Mouse (Mus musculus): ENCODE measurements around the gene Cttnbp2nl. TPM values are rescaled to one million over a fixed set of nuclear protein-coding genes. Genes with fewer than 3 reads are reported as not detected.

The Cttnbp2nl gene
- polyA plus RNA-seq, 1 experiment from 2014 or later, result 42.3 TPM

DNA sequence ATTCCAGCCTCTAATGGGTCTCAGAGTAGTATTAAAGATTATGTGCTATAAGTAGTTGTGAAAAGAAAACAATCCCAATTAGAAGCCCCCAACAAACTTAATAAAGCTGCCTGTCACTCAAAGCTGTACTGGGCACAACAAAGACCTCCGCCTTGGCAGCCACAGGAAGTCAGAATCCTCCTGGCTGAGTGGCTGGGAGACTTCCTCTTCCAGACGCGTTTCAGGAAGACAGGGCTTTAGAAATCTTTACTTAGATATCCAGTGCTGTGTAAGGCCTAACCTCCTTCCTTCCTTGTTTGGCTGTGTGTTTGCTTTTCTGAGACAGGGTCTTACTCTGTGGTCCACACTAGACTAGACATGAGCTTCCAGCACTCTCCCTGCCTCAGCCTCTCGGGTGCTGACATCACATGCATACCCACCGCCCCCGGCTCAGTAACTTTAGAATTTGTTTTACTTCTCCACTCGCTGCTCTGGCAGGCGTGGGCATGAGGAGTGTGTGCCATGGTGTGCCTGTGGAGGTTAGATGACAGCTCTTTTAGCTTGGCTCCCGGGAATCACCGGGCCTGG is 16.6 kb downstream of the Cttnbp2nl start:
- ATAC-seq (ENCODE audit: insufficient read depth) (peak; percentile 41; the same call in 1 of the 2 replicates), DNase-seq (peak; percentile 44)
- no peak overlapping the region for H3K4me2 ChIP-seq
- 74% methylated on average over 10 of the region's 10 CpGs for WGBS
- no peak overlapping the region for H3K4me3 ChIP-seq (ENCODE audit: low read depth, low read length)
- peak overlapping the region; percentile 43; the same call in 1 of the 2 replicates for H3K27ac ChIP-seq (ENCODE audit: low read depth)
- H3K27me3 ChIP-seq (ENCODE audit: insufficient read depth, low read length), result no peaks in the 10 kb centered on the region
- no peaks in the 10 kb centered on the region; the same call in 1 of the 2 replicates for H3K4me1 ChIP-seq (ENCODE audit: insufficient read depth)
- H3K9ac ChIP-seq, result no peak overlapping the region
- H3K9me3 ChIP-seq (ENCODE audit: low read depth, low read length), result no peaks in the 10 kb centered on the region
- H3K36me3 ChIP-seq (ENCODE audit: insufficient read depth), result peaks cover 75% of the 10 kb centered on the region
- TF ChIP-seq CTCF (IDR thresholded peaks at IDR 0.05; ENCODE audit: low read depth), result no peak

DNA sequence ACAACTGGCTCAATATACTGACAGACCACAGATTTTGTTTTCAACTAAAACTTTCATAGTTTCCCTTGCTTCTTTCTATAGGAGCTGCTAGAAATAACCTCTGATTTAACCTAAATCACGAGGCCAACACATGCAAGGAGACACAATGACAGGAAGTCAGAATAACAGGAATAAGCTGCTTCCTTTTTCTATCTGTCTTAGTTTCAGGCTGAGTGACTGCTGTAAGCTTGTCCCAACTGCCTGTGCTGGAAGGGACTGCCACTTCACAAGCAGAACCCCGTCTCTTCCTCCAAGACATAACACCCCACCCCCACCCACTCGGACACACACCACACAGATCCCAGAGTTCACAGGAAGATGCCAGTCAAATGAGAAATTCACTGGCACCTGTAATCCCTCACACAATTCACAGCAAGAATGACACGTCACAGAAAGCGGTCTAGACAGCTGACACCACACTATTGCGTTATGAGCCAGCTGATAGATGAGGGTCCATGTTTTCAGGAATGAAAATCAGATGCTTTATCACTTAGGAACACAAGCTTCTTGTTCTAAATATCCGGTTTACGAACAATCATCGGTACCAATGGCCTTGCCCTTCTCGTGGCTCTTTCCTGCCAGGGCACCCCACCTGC is 29.5 kb downstream of the Cttnbp2nl start:
- WGBS, result 62% methylated on average over 10 of the region's 10 CpGs
- Histone ChIP-seq H3K27me3 (ENCODE audit: insufficient read depth, low read length) (no peaks in the 10 kb centered on the region), H3K4me2 (no peak overlapping the region), H3K27ac (ENCODE audit: low read depth) (peak overlapping the region; percentile 85), H3K36me3 (ENCODE audit: insufficient read depth) (peaks cover 24% of the 10 kb centered on the region; the same call in 1 of the 2 replicates), H3K9ac (no peak overlapping the region), H3K9me3 (ENCODE audit: low read depth, low read length) (no peaks in the 10 kb centered on the region), H3K4me3 (ENCODE audit: low read depth, low read length) (no peak overlapping the region), H3K4me1 (ENCODE audit: insufficient read depth) (peaks cover 12% of the 10 kb centered on the region)
- DNase-seq (peak; percentile 51), ATAC-seq (ENCODE audit: insufficient read depth) (peak; percentile 33; the same call in 1 of the 2 replicates)
- TF ChIP-seq CTCF (IDR thresholded peaks at IDR 0.05; ENCODE audit: low read depth), result no peak

DNA sequence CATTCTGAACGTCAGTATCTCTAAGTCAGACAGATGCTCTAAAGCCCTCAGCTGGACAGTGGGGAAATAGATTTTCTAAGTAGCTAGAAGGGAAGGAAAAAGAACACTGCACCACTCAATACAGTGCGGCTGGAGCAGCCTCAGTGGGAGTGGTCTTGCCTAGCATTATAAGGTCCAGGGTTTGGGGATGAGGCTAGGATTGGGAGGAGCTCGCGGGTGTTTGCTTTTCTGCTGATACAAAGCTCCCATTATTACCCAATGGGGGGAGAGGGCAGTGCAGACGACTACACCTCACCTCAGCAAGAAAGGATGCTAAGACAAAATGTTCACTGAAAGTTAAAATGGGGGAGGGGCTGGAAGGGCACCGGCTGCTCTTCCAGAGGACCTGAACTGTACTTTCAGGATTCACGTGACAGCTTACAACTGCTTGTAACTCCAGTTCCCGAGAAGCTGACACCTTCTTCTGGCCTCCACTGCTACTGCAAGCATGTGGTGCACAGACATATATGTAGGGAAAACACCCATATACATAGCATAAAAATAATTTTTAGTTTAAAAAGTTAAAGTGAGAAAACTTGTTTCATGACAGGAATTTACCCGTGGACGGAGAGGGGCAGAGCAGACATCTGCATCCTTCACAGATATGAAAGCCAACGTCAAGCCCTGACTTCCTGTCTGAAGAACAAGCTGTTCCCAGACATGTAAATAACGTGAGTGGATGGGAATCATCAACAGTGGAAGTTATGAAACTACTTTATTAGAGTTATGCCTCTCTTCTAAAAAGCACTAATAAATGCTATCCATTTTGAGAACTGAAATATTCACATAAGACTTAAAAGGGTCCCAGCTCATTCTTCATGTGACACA is 32.9 kb downstream of the Cttnbp2nl start:
- 10% methylated on average over 12 of the region's 12 CpGs for WGBS
- Histone ChIP-seq H3K9ac (no peak overlapping the region), H3K4me2 (no peak overlapping the region), H3K36me3 (ENCODE audit: insufficient read depth) (0 out of 2 replicates have a peak, but pooled peaks cover 12% of the 10 kb centered on the region), H3K4me1 (ENCODE audit: insufficient read depth) (peaks cover 18% of the 10 kb centered on the region), H3K27me3 (ENCODE audit: insufficient read depth, low read length) (no peaks in the 10 kb centered on the region), H3K4me3 (ENCODE audit: low read depth, low read length) (no peak overlapping the region), H3K27ac (ENCODE audit: low read depth) (peak overlapping the region; percentile 60; the same call in 1 of the 2 replicates), H3K9me3 (ENCODE audit: low read depth, low read length) (no peaks in the 10 kb centered on the region)
- ATAC-seq (ENCODE audit: insufficient read depth), result peak; percentile 38
- DNase-seq, result peak; percentile 55
- TF ChIP-seq CTCF (IDR thresholded peaks at IDR 0.05; ENCODE audit: low read depth), result no peak

DNA sequence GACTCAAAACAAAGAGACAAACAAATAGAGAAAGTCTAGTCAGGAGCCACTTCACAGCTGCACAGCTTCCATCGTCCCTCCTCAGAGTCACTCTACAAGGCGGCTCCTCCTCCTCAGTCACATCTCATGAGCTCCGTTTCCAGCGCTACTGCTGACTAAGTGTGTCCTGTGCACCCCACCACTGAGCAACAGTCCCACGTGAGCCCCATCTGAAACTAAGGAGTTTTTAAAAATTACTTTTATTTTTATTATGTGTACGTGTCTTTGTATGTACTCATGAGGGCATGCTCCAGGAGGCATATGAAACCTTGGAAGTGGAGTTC is 34.2 kb downstream of the Cttnbp2nl start:
- no peak for ATAC-seq (ENCODE audit: insufficient read depth)
- no peak overlapping the region for H3K4me2 ChIP-seq
- no peak for TF ChIP-seq CTCF (IDR thresholded peaks at IDR 0.05; ENCODE audit: low read depth)
- no peaks in the 10 kb centered on the region for H3K27me3 ChIP-seq (ENCODE audit: insufficient read depth, low read length)
- no peak for DNase-seq
- WGBS, result 75% methylated on average over 6 of the region's 6 CpGs
- peaks cover 21% of the 10 kb centered on the region for H3K4me1 ChIP-seq (ENCODE audit: insufficient read depth)
- H3K36me3 ChIP-seq (ENCODE audit: insufficient read depth), result 0 out of 2 replicates have a peak, but pooled peaks cover 8% of the 10 kb centered on the region
- no peaks in the 10 kb centered on the region for H3K9me3 ChIP-seq (ENCODE audit: low read depth, low read length)
- H3K4me3 ChIP-seq (ENCODE audit: low read depth, low read length), result no peak overlapping the region
- H3K9ac ChIP-seq, result no peak overlapping the region
- peak overlapping the region; percentile 63; the same call in 1 of the 2 replicates for H3K27ac ChIP-seq (ENCODE audit: low read depth)

DNA sequence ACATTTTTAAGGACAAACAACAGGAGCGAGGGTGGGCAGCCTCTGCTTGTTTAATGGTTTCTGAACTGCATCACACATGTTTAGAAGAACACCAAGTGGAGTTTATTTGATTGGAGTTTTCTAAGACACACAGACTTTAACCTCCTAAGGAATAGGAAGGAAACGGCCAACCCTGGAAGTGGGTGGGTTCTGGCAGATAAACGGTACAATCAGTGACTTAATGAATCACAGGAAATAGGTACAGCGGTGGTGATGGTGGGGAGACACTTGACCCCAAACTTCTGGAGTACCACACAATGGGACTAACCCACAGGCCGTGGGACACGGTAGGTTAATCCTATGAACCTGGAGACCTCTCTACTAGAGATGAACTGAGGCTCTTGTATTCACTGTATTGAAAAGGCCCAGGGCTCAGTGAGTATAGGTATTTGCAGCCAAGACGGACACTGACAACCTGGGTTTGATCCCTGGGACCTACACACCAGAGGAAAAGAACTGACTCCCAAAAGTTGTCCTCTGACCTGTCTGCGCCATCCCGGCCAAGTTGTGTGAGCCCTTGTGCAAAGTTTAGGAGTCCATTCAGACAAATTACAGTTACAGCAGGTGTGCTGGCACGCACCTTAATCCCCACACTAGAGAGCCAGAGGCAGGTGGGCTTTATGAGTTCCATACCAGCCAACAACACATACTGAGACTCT is 34.7 kb downstream of the Cttnbp2nl start:
- Histone ChIP-seq H3K4me2 (no peak overlapping the region), H3K4me1 (ENCODE audit: insufficient read depth) (peaks cover 21% of the 10 kb centered on the region), H3K27me3 (ENCODE audit: insufficient read depth, low read length) (no peaks in the 10 kb centered on the region), H3K27ac (ENCODE audit: low read depth) (peak overlapping the region; percentile 68), H3K4me3 (ENCODE audit: low read depth, low read length) (no peak overlapping the region), H3K36me3 (ENCODE audit: insufficient read depth) (0 out of 2 replicates have a peak, but pooled peaks cover 9% of the 10 kb centered on the region), H3K9me3 (ENCODE audit: low read depth, low read length) (no peaks in the 10 kb centered on the region), H3K9ac (no peak overlapping the region)
- ATAC-seq (ENCODE audit: insufficient read depth) (0 out of 2 replicates have a peak, but pooled peaks have one; percentile 12), DNase-seq (peak; percentile 39)
- WGBS, result 62% methylated on average over 10 of the region's 10 CpGs
- TF ChIP-seq CTCF (IDR thresholded peaks at IDR 0.05; ENCODE audit: low read depth), result no peak

DNA sequence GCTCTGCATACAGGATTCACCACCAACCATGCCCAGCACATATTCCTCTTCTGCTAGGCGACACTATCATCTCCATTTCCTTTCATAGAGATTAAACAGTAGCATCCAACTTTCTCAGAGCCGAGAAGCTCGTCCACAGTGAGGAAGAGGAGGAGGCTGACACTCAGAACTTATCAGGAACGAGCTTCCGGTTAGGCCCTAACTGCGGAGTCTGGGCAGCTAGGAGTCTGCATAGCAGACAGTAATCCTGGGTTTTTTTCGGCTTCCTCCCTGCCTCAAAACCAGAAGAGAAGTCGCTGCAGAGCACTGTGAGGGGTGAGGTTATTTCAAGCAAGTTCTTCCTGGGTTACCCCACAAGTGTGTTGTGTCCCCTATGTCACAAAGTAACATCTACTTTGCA is 35.6 kb downstream of the Cttnbp2nl start:
- H3K36me3 ChIP-seq (ENCODE audit: insufficient read depth), result 0 out of 2 replicates have a peak, but pooled peaks cover 12% of the 10 kb centered on the region
- H3K4me3 ChIP-seq (ENCODE audit: low read depth, low read length), result no peak overlapping the region
- ATAC-seq (ENCODE audit: insufficient read depth) (no peak), DNase-seq (no peak)
- H3K27me3 ChIP-seq (ENCODE audit: insufficient read depth, low read length), result no peaks in the 10 kb centered on the region
- TF ChIP-seq CTCF (IDR thresholded peaks at IDR 0.05; ENCODE audit: low read depth), result no peak
- no peak overlapping the region for H3K9ac ChIP-seq
- H3K27ac ChIP-seq (ENCODE audit: low read depth), result peak overlapping the region; percentile 68
- no peaks in the 10 kb centered on the region for H3K9me3 ChIP-seq (ENCODE audit: low read depth, low read length)
- no peak overlapping the region for H3K4me2 ChIP-seq
- peaks cover 21% of the 10 kb centered on the region for H3K4me1 ChIP-seq (ENCODE audit: insufficient read depth)
- 56% methylated on average over 8 of the region's 8 CpGs for WGBS

Data from lung, embryonic 14.5 days (tissue).